In the genomic region with DNA sequence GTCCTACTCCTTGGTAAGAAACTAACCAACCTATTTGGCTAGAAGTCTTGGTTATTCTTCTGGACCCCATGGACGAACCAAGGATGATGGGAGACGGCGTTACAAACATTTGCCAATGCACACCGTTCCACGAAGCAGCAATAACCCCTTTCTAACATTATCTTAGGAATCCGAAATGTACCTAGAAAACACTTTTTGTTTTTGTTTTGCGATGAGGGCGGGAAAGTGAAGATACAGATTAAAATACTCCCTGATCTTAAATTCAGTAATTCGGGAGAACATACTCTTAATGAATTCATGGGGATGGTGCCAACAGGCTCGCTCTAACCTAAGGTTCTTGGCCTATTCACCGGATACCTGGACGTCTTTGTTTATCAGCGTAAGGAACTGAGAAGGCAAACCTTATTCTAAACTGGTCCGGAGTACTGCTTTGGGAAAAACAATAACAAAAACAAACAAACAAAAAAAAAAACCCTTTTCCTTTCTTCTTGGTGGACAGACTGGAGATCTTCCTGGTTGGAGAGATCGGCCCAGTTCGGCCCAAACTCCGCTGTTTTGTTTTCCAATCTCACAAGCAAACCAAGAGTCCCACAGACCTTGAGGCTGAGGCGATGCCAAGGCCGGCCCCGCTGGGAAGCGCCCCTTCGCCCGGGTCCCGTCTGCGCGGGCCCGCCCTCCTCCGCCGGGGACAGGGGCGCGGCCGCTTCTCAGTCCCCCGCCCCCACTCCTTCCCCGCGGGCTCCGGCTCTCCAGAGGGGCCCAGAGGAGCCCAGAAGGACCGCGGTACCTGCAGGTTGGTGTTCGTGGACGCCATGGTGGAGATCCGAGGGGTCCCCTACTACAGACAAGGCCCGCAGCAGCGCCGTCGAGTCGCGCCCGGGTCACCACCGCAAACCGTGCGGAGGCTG, we compare ENCODE assay signal across 8 mouse cellular contexts. TPM values are rescaled to one million over a fixed set of nuclear protein-coding genes. Genes with fewer than 3 reads are reported as not detected.
A peak's percentile ranks its signal among the peaks of the same experiment; 100 is the strongest.
DNase-seq lines count a peak whose midpoint lies in the region; ATAC-seq and TF ChIP-seq lines count a peak whose summit lies in the region.

No protein-coding gene starts in this region.

- TF ChIP-seq POLR2A in myocyte (IDR thresholded peaks at IDR 0.05; ENCODE audit: insufficient read length, low read depth): no peak

- H3K36me3 ChIP-seq in erythroblast, embryonic 14.5 days (ENCODE audit: control insufficient read depth): peaks cover 12% of the 10 kb centered on the region
- 0 out of 2 replicates have a peak, but pooled peaks cover 3% of the 10 kb centered on the region for H3K36me3 ChIP-seq in hindbrain, embryonic 12.5 days
- H3K36me3 ChIP-seq in liver, embryonic 11.5 days (ENCODE audit: control insufficient read depth, insufficient read depth, low read length): peaks cover 3% of the 10 kb centered on the region; the same call in 1 of the 2 replicates
- peaks cover 8% of the 10 kb centered on the region for H3K36me3 ChIP-seq in myocyte (ENCODE audit: control insufficient read depth, insufficient read depth)

- H3K27me3 ChIP-seq in erythroblast, embryonic 14.5 days (ENCODE audit: control insufficient read depth): no peaks in the 10 kb centered on the region
- H3K27me3 ChIP-seq in hindbrain, embryonic 12.5 days: no peaks in the 10 kb centered on the region
- H3K27me3 ChIP-seq in liver, embryonic 11.5 days (replicated peaks; ENCODE audit: control insufficient read depth, insufficient read depth, low read length): no peaks in the 10 kb centered on the region
- no peaks in the 10 kb centered on the region for H3K27me3 ChIP-seq in myocyte (ENCODE audit: control insufficient read depth, insufficient read depth, insufficient read length)

- 3% methylated on average over 51 of the region's 51 CpGs for WGBS in hindbrain, embryonic 12.5 days
- WGBS in liver, embryonic 11.5 days: 3% methylated on average over 51 of the region's 51 CpGs

- peak overlapping the region; percentile 90 for H3ac ChIP-seq in myocyte (ENCODE audit: control insufficient read depth, insufficient read length)

- intact Hi-C loops in heart, postnatal 25 days (cut with DNase I): loop anchor here (1.0 kb wide), 1 partner anchor 35 kb away; no protein-coding TSS in a partner anchor

- H3K4me3 ChIP-seq in erythroblast, embryonic 14.5 days (replicated peaks): peak overlapping the region; percentile 85
- H3K4me3 ChIP-seq in hindbrain, embryonic 12.5 days: peak overlapping the region; percentile 100
- H3K4me3 ChIP-seq in liver, embryonic 11.5 days (ENCODE audit: low read depth, low read length): peak overlapping the region; percentile 99
- peak overlapping the region; percentile 78 for H3K4me3 ChIP-seq in myocyte

- ATAC-seq in hindbrain, embryonic 12.5 days (ENCODE audit: low FRiP score): peak; percentile 92
- ATAC-seq in liver, embryonic 11.5 days (replicated peaks; ENCODE audit: low FRiP score): peak; percentile 87

- peak overlapping the region; percentile 96 for H3K9ac ChIP-seq in hindbrain, embryonic 12.5 days
- peak overlapping the region; percentile 99 for H3K9ac ChIP-seq in liver, embryonic 11.5 days (ENCODE audit: low read depth, low read length)

- H3K79me2 ChIP-seq in myocyte (ENCODE audit: control insufficient read depth, insufficient read depth): peaks cover 54% of the 10 kb centered on the region

- H3K4me2 ChIP-seq in hindbrain, embryonic 12.5 days (replicated peaks): peak overlapping the region; percentile 62
- peak overlapping the region; percentile 57 for H3K4me2 ChIP-seq in liver, embryonic 11.5 days
- peak overlapping the region; percentile 78 for H3K4me2 ChIP-seq in myocyte (ENCODE audit: low read depth)

- peaks cover 29% of the 10 kb centered on the region for H3K4me1 ChIP-seq in erythroblast, embryonic 14.5 days (ENCODE audit: control insufficient read depth)
- peaks cover 19% of the 10 kb centered on the region for H3K4me1 ChIP-seq in hindbrain, embryonic 12.5 days
- H3K4me1 ChIP-seq in liver, embryonic 11.5 days (replicated peaks; ENCODE audit: control insufficient read depth, insufficient read depth, low read length): peaks cover 4% of the 10 kb centered on the region

- peak; percentile 10 for DNase-seq in heart, adult 8-10 months (ENCODE audit: low spot score)
- DNase-seq in heart, postnatal 25 days (ENCODE audit: low spot score): no peak
- peak; percentile 80 for DNase-seq in Muller cell, postnatal 12 days (ENCODE audit: inconsistent ontology term)
- DNase-seq in liver, embryonic 11.5 days (ENCODE audit: low spot score): no peak
- DNase-seq in left cerebral cortex, adult 9 months (ENCODE audit: low spot score in 2 of 2): no peak

- H3K9me3 ChIP-seq in erythroblast, embryonic 14.5 days (ENCODE audit: control insufficient read depth, low read length): no peaks in the 10 kb centered on the region
- no peaks in the 10 kb centered on the region for H3K9me3 ChIP-seq in hindbrain, embryonic 12.5 days (replicated peaks)
- H3K9me3 ChIP-seq in liver, embryonic 11.5 days (ENCODE audit: control insufficient read depth, low read length): no peaks in the 10 kb centered on the region

- H3K27ac ChIP-seq in hindbrain, embryonic 12.5 days: peak overlapping the region; percentile 90
- peak overlapping the region; percentile 93 for H3K27ac ChIP-seq in liver, embryonic 11.5 days (ENCODE audit: low read depth, low read length)

TF ChIP-seq in myocyte, 11 proteins besides CTCF, POLR2A, EP300 and RAD21:
- TF ChIP-seq POLR2AphosphoS2 (IDR thresholded peaks at IDR 0.05; ENCODE audit: insufficient read length, low read depth) (no peak), REST (IDR thresholded peaks at IDR 0.05; ENCODE audit: insufficient read depth, insufficient read length) (no peak), TCF12 (IDR thresholded peaks at IDR 0.05; ENCODE audit: insufficient read depth, poor library complexity, severe bottlenecking) (no peak)

RNA-seq across cellular contexts. Expression of a gene that starts 0.6 kb away (rescaled TPM):
- 10 to 100 TPM; 25.6 to 34.9 (median 29.4) TPM for total RNA-seq in heart, adult 8-10 months (2022)
- total RNA-seq in heart, postnatal 25 days (2021): 10 to 100 TPM; 27.6 to 31.6 TPM
- polyA plus RNA-seq in erythroblast, embryonic 14.5 days (2012): 0.37 and 0.44 TPM in 2 replicates
- polyA plus RNA-seq in hindbrain, embryonic 12.5 days (2016; fragmentation: Nextera tagmentation; extraction: Ambion mirVana): 67.7 and 74.1 TPM in 2 replicates
- polyA plus RNA-seq in liver, embryonic 11.5 days (2014; fragmentation: Nextera tagmentation; extraction: Ambion mirVana): 53.7 and 55.2 TPM in 2 replicates
- 17.7 TPM for polyA plus RNA-seq in myocyte (2012; fragmentation: generic; extraction: Trizol)

RNA-seq across cellular contexts. Expression of a gene that starts 36.4 kb away (rescaled TPM):
- total RNA-seq in heart, adult 8-10 months (2022): 1 to 10 TPM; 4.3 to 7.5 (median 5.0) TPM
- 1 to 10 TPM; 6.1 to 6.9 TPM for total RNA-seq in heart, postnatal 25 days (2021)
- 0.02 and 0.13 TPM in 2 replicates for polyA plus RNA-seq in erythroblast, embryonic 14.5 days (2012)
- 10.6 and 11.8 TPM in 2 replicates for polyA plus RNA-seq in hindbrain, embryonic 12.5 days (2016; fragmentation: Nextera tagmentation; extraction: Ambion mirVana)
- polyA plus RNA-seq in liver, embryonic 11.5 days (2014; fragmentation: Nextera tagmentation; extraction: Ambion mirVana): 8.1 and 9.6 TPM in 2 replicates
- 9.9 TPM for polyA plus RNA-seq in myocyte (2012; fragmentation: generic; extraction: Trizol)

Comparison
In these comparisons a context has a peak if more than half of its experiments do, and no peak if none do; other contexts are left out.
1. DNase-seq: peak in heart, adult 8-10 months (single experiment) and Muller cell, postnatal 12 days (single experiment); none in heart, postnatal 25 days (single experiment), liver, embryonic 11.5 days (single experiment) and left cerebral cortex, adult 9 months (0 of 2).
2. RNA of a gene that starts 0.6 kb away (polyA plus RNA-seq): 67.7 to 74.1 TPM in hindbrain, embryonic 12.5 days, 53.7 to 55.2 TPM in liver, embryonic 11.5 days and 17.7 TPM in myocyte (single experiment); 0.37 to 0.44 TPM in erythroblast, embryonic 14.5 days; every median in the first group is over 10 times any median in the second.
3. Peak in every context shown above with its lines, with median percentiles within 50 percentile points of each other: H3K4me3 ChIP-seq and H3K4me2 ChIP-seq.